Mouse (Mus musculus) adrenal gland, adult 2 months (tissue): Measurements from ENCODE around the gene Gpm6b. TPM values are rescaled to one million over a fixed set of nuclear protein-coding genes. Genes with fewer than 3 reads are reported as not detected.

Experiments used
- DNase-seq: peaks from one replicate; pipeline ENCODE4 v3.0.0; 2021
- long read RNA-seq: library from polyadenylated mRNA; stranded (forward); transcript quantifications from one replicate; pipeline ENCODE4 v2.0.0, GENCODE M21; 2021
- polyA plus RNA-seq: library from polyadenylated mRNA; depleted of rRNA; stranded (reverse); fragments of >200 nt; gene quantifications from 2 replicates; pipeline ENCODE4 v1.2.3, GENCODE M21; 2012; rRNA removed
- total RNA-seq, 2 experiments: library from RNA; stranded (reverse); gene quantifications; 2 replicates each; pipeline ENCODE4 v1.2.3; 2021

The Gpm6b gene
- total RNA-seq (1 to 10 TPM; 4.4 to 7.3 TPM), polyA plus RNA-seq (1.2 and 1.9 TPM in 2 replicates)
- long read RNA-seq, full-length matches to known transcripts: 9 of 9 reads
- long read RNA-seq, partial matches to known transcripts: 0 of 9 reads
- long read RNA-seq, other reads (novel, unspliced or antisense): 0 of 9 reads

GRCm38 (mm10) chrX:166238831-166239460 lies at the start of gene Gpm6b:
Gene Gpm6b (plus strand): TSS chrX:166238911.
- DNase-seq: peak; percentile 32

- no peak for DNase-seq
These were observed 42.4 kb upstream of the Gpm6b start for GRCm38 (mm10) chrX:166196327-166196726.

- no peak for DNase-seq
These were observed 40.4 kb upstream of the Gpm6b start for GRCm38 (mm10) chrX:166198266-166198665.

GRCm38 (mm10) chrX:166199812-166200211 lies 38.9 kb upstream of the Gpm6b start:
- no peak for DNase-seq

- DNase-seq: no peak
These were observed 24.1 kb upstream of the Gpm6b start for GRCm38 (mm10) chrX:166214576-166214975.

GRCm38 (mm10) chrX:166216248-166216647 lies 22.5 kb upstream of the Gpm6b start:
- no peak for DNase-seq

GRCm38 (mm10) chrX:166216720-166217119 lies 22.0 kb upstream of the Gpm6b start:
- no peak for DNase-seq

- no peak for DNase-seq
These were observed 19.4 kb upstream of the Gpm6b start for GRCm38 (mm10) chrX:166219331-166219730.

GRCm38 (mm10) chrX:166226856-166227255 lies 11.9 kb upstream of the Gpm6b start:
- DNase-seq: no peak

GRCm38 (mm10) chrX:166229750-166230149 lies 9.0 kb upstream of the Gpm6b start:
- no peak for DNase-seq

- DNase-seq: no peak
These were observed 8.0 kb upstream of the Gpm6b start for GRCm38 (mm10) chrX:166230515-166231267.

GRCm38 (mm10) chrX:166236131-166236530 lies 2.6 kb upstream of the Gpm6b start:
- DNase-seq: no peak

GRCm38 (mm10) chrX:166239520-166239919 lies 809 bp downstream of the Gpm6b start:
- no peak for DNase-seq

GRCm38 (mm10) chrX:166240751-166241150 lies 2.0 kb downstream of the Gpm6b start:
- no peak for DNase-seq

GRCm38 (mm10) chrX:166243261-166243885 lies 4.7 kb downstream of the Gpm6b start:
- no peak for DNase-seq

GRCm38 (mm10) chrX:166271489-166271888 lies 32.8 kb downstream of the Gpm6b start:
- no peak for DNase-seq

- DNase-seq: no peak
These were observed 33.9 kb downstream of the Gpm6b start for GRCm38 (mm10) chrX:166272646-166273045.

- no peak for DNase-seq
These were observed 41.1 kb downstream of the Gpm6b start for GRCm38 (mm10) chrX:166279861-166280260.

- DNase-seq: no peak
These were observed 48.2 kb downstream of the Gpm6b start for GRCm38 (mm10) chrX:166286760-166287483.

GRCm38 (mm10) chrX:166291266-166291665 lies 52.6 kb downstream of the Gpm6b start:
- DNase-seq: no peak

- no peak for DNase-seq
These were observed 54.8 kb downstream of the Gpm6b start for GRCm38 (mm10) chrX:166293465-166293864.

GRCm38 (mm10) chrX:166302791-166303190 lies 64.1 kb downstream of the Gpm6b start:
- no peak for DNase-seq
